Mouse (Mus musculus): ENCODE data around the gene Dock7. TPM values are rescaled to one million over a fixed set of nuclear protein-coding genes. Genes with fewer than 3 reads are reported as not detected.

Gene Dock7
- polyA plus RNA-seq, 1 experiment: 60.9 TPM

GRCm38 (mm10) chr4:98922643-98923567, 197.8 kb downstream of the Dock7 start:
- DNase-seq (ENCODE audit: extremely low spot score in 1 of 2, low spot score in 1 of 2): peak; percentile 98

GRCm38 (mm10) chr4:98922061-98922642, 198.6 kb downstream of the Dock7 start:
- DNase-seq (ENCODE audit: extremely low spot score in 1 of 2, low spot score in 1 of 2): no peak

GRCm38 (mm10) chr4:98920896-98921295, 199.8 kb downstream of the Dock7 start:
- no peak for DNase-seq (ENCODE audit: extremely low spot score in 1 of 2, low spot score in 1 of 2)

- DNase-seq (ENCODE audit: extremely low spot score in 1 of 2, low spot score in 1 of 2): no peak
Observed at GRCm38 (mm10) chr4:98918204-98918603, 202.5 kb downstream of the Dock7 start.

- DNase-seq (ENCODE audit: extremely low spot score in 1 of 2, low spot score in 1 of 2): no peak
Observed at GRCm38 (mm10) chr4:98917724-98918123, 203.0 kb downstream of the Dock7 start.

GRCm38 (mm10) chr4:98910246-98910645, 210.5 kb downstream of the Dock7 start:
- no peak for DNase-seq (ENCODE audit: extremely low spot score in 1 of 2, low spot score in 1 of 2)

- DNase-seq (ENCODE audit: extremely low spot score in 1 of 2, low spot score in 1 of 2): peak; percentile 3 to 81
Observed at GRCm38 (mm10) chr4:98887148-98887547, 233.6 kb downstream of the Dock7 start.

Other genes with a start within 250 kb of the Dock7 start
- gene Usp1, start 197.1 kb downstream of the Dock7 start, polyA plus RNA-seq (2012; rRNA removed): 12.0 and 15.1 TPM in 2 replicates
- gene Angptl3, start 90.0 kb downstream of the Dock7 start, polyA plus RNA-seq (2012; rRNA removed): 0.32 and 0.42 TPM in 2 replicates
- gene Atg4c, start 73.0 kb upstream of the Dock7 start, polyA plus RNA-seq (2012; rRNA removed): 27.6 and 29.1 TPM in 2 replicates
- gene Gm12689, start 175.0 kb upstream of the Dock7 start, polyA plus RNA-seq (2012; rRNA removed): 1.9 and 2.7 TPM in 2 replicates